Mouse (Mus musculus): ENCODE measurements at regions not wholly inside any gene's neighbourhood (a gene's known extent, or its start where the extent isn't known, plus 50 kb on each side); places are given as distances from the start of the nearest gene placed in this dataset.
A peak's percentile ranks its signal among the peaks of the same experiment; 100 is the strongest.

- Histone ChIP-seq H3K9ac (no peak overlapping the region), H3K4me3 (no peak overlapping the region), H3K27ac (replicated peaks) (no peak overlapping the region), H3K36me3 (no peaks in the 10 kb centered on the region), H3K4me2 (no peak overlapping the region), H3K27me3 (no peaks in the 10 kb centered on the region), H3K9me3 (no peaks in the 10 kb centered on the region), H3K4me1 (replicated peaks) (no peaks in the 10 kb centered on the region)
- WGBS: 80% methylated on average over 5 of the region's 5 CpGs
- ATAC-seq (ENCODE audit: low read depth): no peak
Measured at GRCm38 (mm10) chr15:93755989-93756388, 160.3 kb upstream of the Prickle1 start.

GRCm38 (mm10) chr15:93751817-93752216 is 156.1 kb upstream of the Prickle1 start:
- no peak for ATAC-seq (ENCODE audit: low read depth)
- no peak overlapping the region for H3K27ac ChIP-seq (replicated peaks)
- H3K9me3 ChIP-seq: no peaks in the 10 kb centered on the region
- no peak overlapping the region for H3K9ac ChIP-seq
- H3K4me1 ChIP-seq (replicated peaks): no peaks in the 10 kb centered on the region
- H3K27me3 ChIP-seq: no peaks in the 10 kb centered on the region
- no peak overlapping the region for H3K4me3 ChIP-seq
- H3K4me2 ChIP-seq: no peak overlapping the region
- WGBS: 85% methylated on average over 14 of the region's 14 CpGs
- H3K36me3 ChIP-seq: no peaks in the 10 kb centered on the region

DNA sequence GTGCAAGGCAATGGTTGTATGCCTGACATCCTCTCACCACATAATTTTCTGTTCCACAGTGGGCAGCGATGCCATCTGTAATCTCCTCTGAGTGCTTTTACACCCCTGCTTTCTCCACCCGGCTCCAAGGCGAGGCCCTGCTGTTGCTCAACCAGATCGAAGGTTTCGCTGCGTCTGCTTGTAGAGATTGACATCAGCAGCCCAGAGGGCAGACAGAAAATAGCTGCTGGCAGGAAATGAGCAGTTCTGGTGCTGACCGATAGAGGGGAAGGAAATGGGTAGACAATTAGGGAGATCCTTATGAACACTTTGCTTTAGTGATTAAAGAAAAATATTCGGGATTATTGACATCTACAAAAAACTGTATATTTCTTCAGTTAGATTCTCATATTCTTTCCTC is 155.3 kb upstream of the Prickle1 start:
- H3K4me1 ChIP-seq (replicated peaks): no peaks in the 10 kb centered on the region
- H3K4me3 ChIP-seq: no peak overlapping the region
- ATAC-seq (ENCODE audit: low read depth): no peak
- H3K9me3 ChIP-seq: no peaks in the 10 kb centered on the region
- H3K4me2 ChIP-seq: no peak overlapping the region
- no peak overlapping the region for H3K27ac ChIP-seq (replicated peaks)
- WGBS: 55% methylated on average over 8 of the region's 8 CpGs
- no peaks in the 10 kb centered on the region for H3K27me3 ChIP-seq
- H3K36me3 ChIP-seq: no peaks in the 10 kb centered on the region
- H3K9ac ChIP-seq: no peak overlapping the region

DNA sequence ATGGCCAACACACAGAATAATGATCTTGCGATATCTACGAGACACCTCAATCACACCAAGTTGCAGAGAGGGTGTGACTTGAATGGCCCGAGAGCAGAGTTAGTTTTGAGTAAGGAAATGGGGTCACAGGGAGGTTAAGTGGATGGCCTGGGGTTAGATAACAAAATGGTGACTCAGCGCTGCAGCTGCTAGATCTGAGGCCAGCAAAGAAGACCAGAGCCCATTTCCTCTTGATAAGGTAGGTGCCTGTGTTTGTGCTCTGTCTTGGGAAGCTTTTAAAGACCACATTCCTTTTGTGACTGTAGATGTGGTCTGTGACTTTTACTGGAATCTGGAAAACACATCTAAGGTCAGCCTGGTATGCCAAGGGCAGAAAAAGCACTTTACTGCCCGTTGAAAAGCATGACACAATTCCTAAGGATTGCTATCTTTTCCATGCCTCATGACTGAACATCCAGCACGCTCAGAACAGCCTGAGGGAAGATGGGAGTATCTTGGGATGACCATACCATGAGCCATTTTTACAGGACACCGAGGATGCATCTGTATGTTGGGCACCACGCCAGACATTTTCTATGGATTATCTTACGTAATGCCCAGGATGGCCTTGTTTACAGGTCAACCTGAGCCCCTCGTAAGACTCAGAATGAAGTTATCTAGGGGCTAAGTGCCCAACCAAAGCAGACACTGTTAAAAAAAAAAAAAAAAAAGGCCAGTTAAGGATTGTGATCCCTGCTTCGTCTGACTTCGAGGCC is 148.7 kb upstream of the Prickle1 start:
- H3K4me2 ChIP-seq: no peak overlapping the region
- H3K9ac ChIP-seq: no peak overlapping the region
- H3K27me3 ChIP-seq: no peaks in the 10 kb centered on the region
- no peaks in the 10 kb centered on the region for H3K9me3 ChIP-seq
- H3K27ac ChIP-seq (replicated peaks): no peak overlapping the region
- H3K36me3 ChIP-seq: no peaks in the 10 kb centered on the region
- WGBS: 65% methylated on average over 12 of the region's 12 CpGs
- no peak overlapping the region for H3K4me3 ChIP-seq
- H3K4me1 ChIP-seq (replicated peaks): no peaks in the 10 kb centered on the region
- ATAC-seq (ENCODE audit: low read depth): no peak

DNA sequence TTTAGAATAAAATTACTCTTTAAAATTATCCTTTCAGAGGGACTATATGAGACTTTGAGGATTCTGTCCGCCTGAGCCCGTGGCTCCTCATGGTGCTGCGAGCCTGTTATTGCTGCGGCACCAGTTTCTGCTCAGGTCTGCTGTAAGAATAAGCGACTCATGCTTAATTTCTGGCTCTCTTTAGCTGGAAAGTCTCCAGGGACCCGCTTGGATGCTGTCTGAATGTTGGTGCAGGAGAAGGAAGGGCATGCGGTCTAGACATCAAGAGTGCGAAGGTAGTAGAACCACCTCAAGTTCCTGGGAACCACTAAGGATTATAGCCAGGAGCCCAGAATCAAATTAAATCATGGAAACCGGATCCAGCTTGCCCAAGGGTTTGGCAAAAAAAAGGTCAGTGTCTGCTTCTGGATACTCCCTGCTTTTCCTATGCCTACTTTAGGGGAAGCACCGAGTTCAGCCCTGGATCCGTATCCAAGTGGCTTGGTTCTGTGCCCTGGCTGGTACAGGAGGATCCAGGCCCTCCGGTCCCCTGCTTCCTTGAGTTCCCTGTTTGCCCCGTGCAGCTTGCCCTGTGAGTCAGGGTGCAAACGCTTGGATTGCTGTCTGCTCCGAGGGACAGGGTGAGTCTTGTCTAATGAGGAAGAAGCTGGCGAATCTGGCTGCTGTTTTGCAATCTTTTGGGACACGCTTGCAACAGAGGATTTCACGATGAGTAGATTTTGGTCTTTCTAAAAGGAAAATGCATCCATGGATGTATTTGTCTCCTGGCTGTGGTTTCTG is 138.2 kb upstream of the Prickle1 start:
- H3K4me2 ChIP-seq: no peak overlapping the region
- no peaks in the 10 kb centered on the region for H3K9me3 ChIP-seq
- ATAC-seq (ENCODE audit: low read depth): no peak
- no peaks in the 10 kb centered on the region for H3K27me3 ChIP-seq
- no peak overlapping the region for H3K27ac ChIP-seq (replicated peaks)
- no peak overlapping the region for H3K4me3 ChIP-seq
- H3K4me1 ChIP-seq (replicated peaks): no peaks in the 10 kb centered on the region
- 88% methylated on average over 18 of the region's 18 CpGs for WGBS
- no peaks in the 10 kb centered on the region for H3K36me3 ChIP-seq
- H3K9ac ChIP-seq: no peak overlapping the region

DNA sequence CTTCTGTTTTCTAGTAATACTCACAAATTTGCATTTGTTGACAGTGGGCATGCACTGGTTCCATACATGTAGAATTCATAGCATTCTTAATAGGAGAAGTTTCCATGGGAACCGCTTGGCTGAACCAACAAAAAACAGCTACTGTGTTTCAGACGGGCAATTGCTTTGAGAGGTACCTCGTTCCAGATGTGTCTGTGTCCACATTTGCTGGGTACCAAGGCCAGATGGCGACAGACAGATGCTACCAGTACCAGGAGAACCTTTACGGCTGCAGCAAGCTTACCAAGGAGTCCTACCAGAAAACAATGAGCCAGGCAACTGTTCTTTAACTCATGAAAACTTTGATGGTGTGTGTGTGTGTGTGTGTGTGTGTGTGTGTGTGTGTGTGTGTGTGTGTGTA is 137.1 kb upstream of the Prickle1 start:
- H3K36me3 ChIP-seq: no peaks in the 10 kb centered on the region
- no peak overlapping the region for H3K4me2 ChIP-seq
- H3K9me3 ChIP-seq: no peaks in the 10 kb centered on the region
- H3K4me3 ChIP-seq: no peak overlapping the region
- no peak overlapping the region for H3K9ac ChIP-seq
- no peaks in the 10 kb centered on the region for H3K27me3 ChIP-seq
- WGBS: 66% methylated on average over 5 of the region's 5 CpGs
- H3K4me1 ChIP-seq (replicated peaks): no peaks in the 10 kb centered on the region
- H3K27ac ChIP-seq (replicated peaks): no peak overlapping the region
- no peak for ATAC-seq (ENCODE audit: low read depth)

DNA sequence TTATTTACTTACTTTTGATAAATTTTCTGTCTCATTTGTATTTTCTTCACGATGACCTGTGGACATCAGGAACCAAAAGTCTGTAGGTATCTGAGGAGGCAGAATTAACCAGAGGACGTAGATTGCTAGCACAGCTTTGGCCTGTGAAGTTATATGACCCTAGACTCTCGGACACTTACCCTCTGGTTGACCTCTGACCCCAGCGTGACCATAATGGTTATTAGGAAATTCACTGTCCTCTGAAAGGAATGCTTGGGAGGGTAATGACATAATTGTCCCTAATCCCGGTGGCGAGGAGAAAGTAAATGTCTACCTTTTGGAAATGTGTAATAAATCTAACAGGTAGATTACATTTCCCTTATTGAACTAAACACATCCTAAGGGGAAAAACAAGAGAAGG is 135.5 kb upstream of the Prickle1 start:
- ATAC-seq (ENCODE audit: low read depth): no peak
- Histone ChIP-seq H3K4me1 (replicated peaks) (no peaks in the 10 kb centered on the region), H3K4me2 (no peak overlapping the region), H3K9ac (no peak overlapping the region), H3K36me3 (no peaks in the 10 kb centered on the region), H3K27me3 (no peaks in the 10 kb centered on the region), H3K27ac (replicated peaks) (no peak overlapping the region), H3K4me3 (no peak overlapping the region), H3K9me3 (no peaks in the 10 kb centered on the region)
- 27% methylated on average over 6 of the region's 6 CpGs for WGBS

DNA sequence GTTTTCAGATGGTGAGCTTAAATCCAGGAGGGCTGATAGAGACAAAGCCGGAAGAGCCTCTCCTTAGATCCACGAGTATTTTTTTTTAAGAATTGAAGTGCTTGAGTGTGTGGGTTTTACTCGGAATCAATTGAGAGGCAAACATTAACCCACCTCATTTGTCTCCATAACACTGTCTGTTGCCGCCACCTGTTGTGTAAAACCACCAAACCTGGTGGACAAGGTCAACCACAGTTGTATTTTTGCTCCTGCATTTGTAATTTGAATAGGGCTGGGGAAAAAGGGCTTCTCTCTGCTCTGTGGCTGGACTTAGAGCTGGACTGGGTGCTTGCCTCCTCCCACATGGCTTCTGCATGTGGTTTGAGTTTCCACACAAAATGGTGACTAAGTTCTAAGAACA is 119.8 kb upstream of the Prickle1 start:
- ATAC-seq (ENCODE audit: low read depth): no peak
- no peak overlapping the region for H3K9ac ChIP-seq
- H3K9me3 ChIP-seq: no peaks in the 10 kb centered on the region
- no peak overlapping the region for H3K27ac ChIP-seq (replicated peaks)
- H3K4me2 ChIP-seq: no peak overlapping the region
- no peaks in the 10 kb centered on the region for H3K36me3 ChIP-seq
- H3K4me3 ChIP-seq: no peak overlapping the region
- H3K4me1 ChIP-seq (replicated peaks): peaks cover 7% of the 10 kb centered on the region
- WGBS: 44% methylated on average over 4 of the region's 4 CpGs
- H3K27me3 ChIP-seq: no peaks in the 10 kb centered on the region

DNA sequence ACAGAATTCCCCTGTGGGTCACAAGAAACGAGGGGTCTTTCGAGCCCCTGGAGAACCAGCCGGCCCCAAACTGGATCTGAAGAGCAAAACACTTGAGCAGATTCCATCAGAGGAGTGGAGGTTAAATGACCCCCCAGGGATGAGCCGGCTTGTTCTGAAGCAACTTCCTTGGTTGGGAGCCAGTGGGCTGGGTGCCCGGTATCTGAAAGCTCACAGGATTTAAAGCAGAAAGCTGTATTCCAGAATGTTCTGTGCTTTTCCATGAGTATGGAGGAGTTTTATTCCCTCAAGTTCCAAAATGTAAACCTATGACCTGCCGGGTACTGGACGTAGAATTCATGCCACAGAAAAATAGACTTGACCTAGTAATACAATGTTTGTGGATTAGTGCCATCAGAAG is 117.7 kb upstream of the Prickle1 start:
- Histone ChIP-seq H3K4me3 (no peak overlapping the region), H3K4me2 (no peak overlapping the region), H3K36me3 (no peaks in the 10 kb centered on the region), H3K9ac (no peak overlapping the region), H3K27me3 (no peaks in the 10 kb centered on the region), H3K27ac (replicated peaks) (no peak overlapping the region), H3K9me3 (no peaks in the 10 kb centered on the region), H3K4me1 (replicated peaks) (peaks cover 7% of the 10 kb centered on the region)
- 89% methylated on average over 7 of the region's 7 CpGs for WGBS
- ATAC-seq (ENCODE audit: low read depth): no peak

- no peaks in the 10 kb centered on the region for H3K27me3 ChIP-seq
- H3K9ac ChIP-seq: no peak overlapping the region
- H3K9me3 ChIP-seq: no peaks in the 10 kb centered on the region
- H3K4me2 ChIP-seq: no peak overlapping the region
- peaks cover 7% of the 10 kb centered on the region for H3K4me1 ChIP-seq (replicated peaks)
- H3K36me3 ChIP-seq: no peaks in the 10 kb centered on the region
- WGBS: 58% methylated on average over 10 of the region's 10 CpGs
- ATAC-seq (ENCODE audit: low read depth): no peak
- no peak overlapping the region for H3K4me3 ChIP-seq
- H3K27ac ChIP-seq (replicated peaks): no peak overlapping the region
Measured at GRCm38 (mm10) chr15:93712594-93712993, 116.9 kb upstream of the Prickle1 start.

- ATAC-seq (ENCODE audit: low read depth): peak; percentile 27; the same call in 1 of the 2 replicates
- no peaks in the 10 kb centered on the region for H3K9me3 ChIP-seq
- WGBS: 25% methylated on average over 13 of the region's 13 CpGs
- H3K4me1 ChIP-seq (replicated peaks): peaks cover 7% of the 10 kb centered on the region
- H3K27me3 ChIP-seq: no peaks in the 10 kb centered on the region
- H3K4me3 ChIP-seq: no peak overlapping the region
- H3K27ac ChIP-seq (replicated peaks): no peak overlapping the region
- H3K4me2 ChIP-seq: no peak overlapping the region
- no peak overlapping the region for H3K9ac ChIP-seq
- H3K36me3 ChIP-seq: no peaks in the 10 kb centered on the region
Measured at GRCm38 (mm10) chr15:93711150-93711784, 115.6 kb upstream of the Prickle1 start.

- Histone ChIP-seq H3K4me1 (replicated peaks) (peaks cover 7% of the 10 kb centered on the region), H3K4me2 (no peak overlapping the region), H3K27me3 (no peaks in the 10 kb centered on the region), H3K9ac (no peak overlapping the region), H3K27ac (replicated peaks) (no peak overlapping the region), H3K9me3 (no peaks in the 10 kb centered on the region), H3K36me3 (no peaks in the 10 kb centered on the region), H3K4me3 (no peak overlapping the region)
- ATAC-seq (ENCODE audit: low read depth): no peak
- 67% methylated on average over 15 of the region's 15 CpGs for WGBS
Measured at GRCm38 (mm10) chr15:93710493-93711149, 114.9 kb upstream of the Prickle1 start.

Measured in neural tube, embryonic 13.5 days (tissue).